Mouse (Mus musculus): ENCODE results near the gene Rsg1.

DNA sequence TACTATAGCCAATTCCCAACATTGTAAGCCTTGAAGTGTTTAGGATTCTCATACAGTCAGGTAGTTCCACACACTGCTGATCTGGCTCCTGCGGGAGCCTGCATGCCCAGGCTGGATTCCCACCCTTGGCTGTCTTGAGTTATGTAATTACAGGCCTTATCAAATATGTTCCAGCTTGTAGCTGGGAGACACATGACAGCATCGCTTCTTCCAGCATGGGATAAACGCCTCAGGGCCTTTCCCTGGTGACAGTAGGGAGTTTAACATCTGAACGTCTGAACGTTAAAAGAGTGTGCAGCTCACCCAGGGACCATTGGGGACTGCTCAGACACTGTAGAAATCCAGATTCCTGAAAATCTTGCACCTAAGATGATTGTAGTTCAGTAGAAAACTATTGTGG is 38.0 kb upstream of the Rsg1 start:
- TF ChIP-seq CTCF (IDR thresholded peaks at IDR 0.05): no peak
- no peak for TF ChIP-seq EP300 (IDR thresholded peaks at IDR 0.05)
